Mouse (Mus musculus): ENCODE results near the gene 9530002B09Rik.

DNA sequence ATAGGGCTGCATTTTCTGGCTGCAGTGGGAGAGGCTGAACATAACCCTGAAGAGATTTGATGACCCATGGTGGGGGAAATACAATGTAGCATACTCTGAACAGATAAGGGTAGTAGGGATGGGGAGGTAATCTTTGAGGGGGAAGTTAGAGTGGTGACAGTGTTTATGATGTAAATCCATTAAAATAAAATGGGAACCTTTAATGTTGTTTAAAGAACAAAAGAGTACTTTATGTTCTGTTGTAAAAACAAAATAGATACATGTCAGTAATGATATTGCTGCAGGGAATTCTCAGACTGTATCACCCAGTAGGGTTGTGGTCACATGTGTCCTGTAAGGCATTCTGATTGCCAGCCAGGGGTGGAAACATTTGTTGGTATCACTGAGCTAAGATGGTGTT is at the start of gene 9530002B09Rik:
- no peak for TF ChIP-seq CTCF (IDR thresholded peaks at IDR 0.05; ENCODE audit: borderline replicate concordance, control insufficient read depth, extremely low read depth, insufficient read depth, low read length, poor library complexity)
- TF ChIP-seq POLR2A (IDR thresholded peaks at IDR 0.05; ENCODE audit: control insufficient read depth, extremely low read depth, insufficient read depth, low read length, poor library complexity) = no peak

All from thymus, adult 2 months (tissue).